Mouse (Mus musculus) liver (tissue): Measurements from ENCODE around the gene Ociad2.

Experiments
- DNase-seq: peaks from one replicate; pipeline ENCODE4 v3.0.0-alpha.2; 2020; ENCODE audit warnings: mixed read lengths

Gene Ociad2

GRCm38 (mm10) chr5:73340723-73341235, at the start of gene Ociad2:
Gene Ociad2, minus strand, starts transcription at chr5:73341028.
- no peak for DNase-seq

GRCm38 (mm10) chr5:73383647-73383970, 42.8 kb upstream of the Ociad2 start:
- DNase-seq, result no peak

GRCm38 (mm10) chr5:73382737-73383646, 42.2 kb upstream of the Ociad2 start:
- DNase-seq, result peak; percentile 77

- no peak for DNase-seq
Measured at GRCm38 (mm10) chr5:73381976-73382540, 41.2 kb upstream of the Ociad2 start.

GRCm38 (mm10) chr5:73381510-73381909, 40.7 kb upstream of the Ociad2 start:
- no peak for DNase-seq

- DNase-seq, result no peak
Measured at GRCm38 (mm10) chr5:73380829-73381228, 40.0 kb upstream of the Ociad2 start.

- peak; percentile 88 for DNase-seq
Measured at GRCm38 (mm10) chr5:73379908-73380307, 39.1 kb upstream of the Ociad2 start.

GRCm38 (mm10) chr5:73376491-73376890, 35.7 kb upstream of the Ociad2 start:
- DNase-seq, result no peak

- no peak for DNase-seq
Measured at GRCm38 (mm10) chr5:73376041-73376440, 35.2 kb upstream of the Ociad2 start.

GRCm38 (mm10) chr5:73373184-73373583, 32.4 kb upstream of the Ociad2 start:
- DNase-seq, result no peak

- no peak for DNase-seq
Measured at GRCm38 (mm10) chr5:73372601-73373000, 31.8 kb upstream of the Ociad2 start.

GRCm38 (mm10) chr5:73369731-73370130, 28.9 kb upstream of the Ociad2 start:
- DNase-seq, result no peak

- DNase-seq, result no peak
Measured at GRCm38 (mm10) chr5:73368845-73369447, 28.1 kb upstream of the Ociad2 start.

- DNase-seq, result no peak
Measured at GRCm38 (mm10) chr5:73367906-73368305, 27.1 kb upstream of the Ociad2 start.

- DNase-seq, result peak; percentile 75
Measured at GRCm38 (mm10) chr5:73364107-73364864, 23.5 kb upstream of the Ociad2 start.

GRCm38 (mm10) chr5:73362791-73363190, 22.0 kb upstream of the Ociad2 start:
- no peak for DNase-seq

- no peak for DNase-seq
Measured at GRCm38 (mm10) chr5:73362338-73362737, 21.5 kb upstream of the Ociad2 start.

GRCm38 (mm10) chr5:73360240-73360639, 19.4 kb upstream of the Ociad2 start:
- DNase-seq, result no peak

GRCm38 (mm10) chr5:73359752-73360141, 18.9 kb upstream of the Ociad2 start:
- peak; percentile 26 for DNase-seq

GRCm38 (mm10) chr5:73359134-73359751, 18.4 kb upstream of the Ociad2 start:
- DNase-seq, result no peak

GRCm38 (mm10) chr5:73355393-73355792, 14.6 kb upstream of the Ociad2 start:
- DNase-seq, result peak; percentile 48

- no peak for DNase-seq
Measured at GRCm38 (mm10) chr5:73353978-73354377, 13.2 kb upstream of the Ociad2 start.

GRCm38 (mm10) chr5:73353519-73353918, 12.7 kb upstream of the Ociad2 start:
- no peak for DNase-seq
